Mouse (Mus musculus): ENCODE measurements at regions not wholly inside any gene's neighbourhood (a gene's known extent, or its start where the extent isn't known, plus 50 kb on each side); places are given as distances from the start of the nearest gene placed in this dataset.

DNA sequence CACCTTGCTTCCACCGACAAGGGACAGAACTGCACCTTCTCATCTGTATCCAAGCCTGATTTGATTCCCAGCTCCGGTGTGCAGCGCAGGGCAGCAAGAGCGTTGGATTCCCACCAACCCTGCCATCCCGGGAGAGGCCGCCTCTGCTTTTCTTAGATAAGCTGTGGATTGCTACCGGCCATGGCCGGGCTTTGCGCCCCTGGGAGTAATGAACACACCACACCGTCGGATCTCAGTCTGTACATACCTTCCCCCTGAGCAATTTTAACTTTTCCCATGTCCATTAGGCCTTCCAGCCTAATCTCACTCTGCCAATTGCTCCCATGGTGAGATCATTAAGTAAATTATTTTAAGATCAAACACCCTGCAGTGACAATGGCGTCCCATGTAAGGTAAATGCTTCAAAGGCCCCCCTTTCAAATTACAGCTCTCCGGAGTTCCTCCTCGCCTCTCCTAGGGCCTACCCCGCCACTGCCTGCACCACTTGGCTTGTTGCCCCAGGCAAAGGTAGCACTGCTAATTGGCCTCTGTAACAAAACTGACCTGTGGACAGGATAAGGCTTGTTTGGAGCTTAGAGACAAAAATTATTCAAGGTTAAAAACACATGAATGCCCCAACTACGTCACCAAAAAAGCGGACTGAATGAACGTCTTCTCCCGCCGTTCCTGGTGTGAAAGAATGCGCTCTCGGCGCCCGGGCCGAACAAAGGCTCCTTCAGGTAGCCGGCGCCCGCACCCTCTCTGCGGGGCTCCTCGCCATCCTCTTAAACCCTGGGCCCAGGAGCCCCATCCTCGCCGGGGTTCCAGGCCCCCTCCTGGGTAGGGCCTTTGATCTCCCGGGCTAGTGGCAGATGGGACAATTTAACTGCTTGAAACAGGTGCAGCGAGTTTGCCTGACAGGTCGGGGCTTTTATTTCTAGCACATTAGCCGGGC is 228.5 kb upstream of the Sp4 start:
- no peak for DNase-seq

DNA sequence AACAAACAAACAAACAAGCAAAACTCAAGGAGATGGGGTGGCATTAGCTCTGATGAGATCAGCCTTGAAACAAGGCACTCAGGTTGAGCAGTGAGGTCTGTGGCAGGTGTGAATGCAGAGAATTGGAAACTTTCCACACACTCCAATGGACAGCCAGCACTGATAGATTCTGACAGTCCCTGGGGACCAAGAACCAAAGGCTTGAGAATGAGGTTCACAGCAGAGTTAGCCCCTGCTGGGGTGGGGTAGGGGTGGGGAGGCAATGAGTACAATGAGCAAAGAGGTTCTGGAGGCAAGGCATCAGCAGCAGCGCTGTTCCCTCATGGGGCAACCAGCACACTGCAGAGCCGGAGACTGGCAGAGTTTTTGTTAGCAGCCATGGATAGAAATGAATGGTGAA is 220.5 kb upstream of the Sp4 start:
- DNase-seq, result no peak

DNA sequence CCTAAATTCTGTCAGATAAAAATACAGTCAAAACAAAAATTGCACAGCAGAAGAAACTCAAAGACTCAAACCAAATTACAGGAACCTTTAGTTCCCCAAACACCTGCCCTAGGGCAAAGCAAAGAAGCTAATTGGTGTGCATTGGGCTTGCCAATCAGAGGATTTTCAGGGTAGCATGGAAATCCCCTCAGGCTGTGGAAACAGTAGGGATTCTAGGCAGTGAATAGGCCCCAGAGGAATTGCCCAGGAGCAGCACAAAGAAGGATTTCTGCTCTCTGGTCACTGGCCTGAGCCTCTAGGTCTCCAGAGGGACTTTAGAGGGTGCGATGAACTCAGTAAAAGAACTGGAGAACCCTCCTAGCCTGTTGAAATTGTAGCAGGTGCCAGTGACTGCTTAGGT is 220.1 kb upstream of the Sp4 start:
- DNase-seq, result no peak

DNA sequence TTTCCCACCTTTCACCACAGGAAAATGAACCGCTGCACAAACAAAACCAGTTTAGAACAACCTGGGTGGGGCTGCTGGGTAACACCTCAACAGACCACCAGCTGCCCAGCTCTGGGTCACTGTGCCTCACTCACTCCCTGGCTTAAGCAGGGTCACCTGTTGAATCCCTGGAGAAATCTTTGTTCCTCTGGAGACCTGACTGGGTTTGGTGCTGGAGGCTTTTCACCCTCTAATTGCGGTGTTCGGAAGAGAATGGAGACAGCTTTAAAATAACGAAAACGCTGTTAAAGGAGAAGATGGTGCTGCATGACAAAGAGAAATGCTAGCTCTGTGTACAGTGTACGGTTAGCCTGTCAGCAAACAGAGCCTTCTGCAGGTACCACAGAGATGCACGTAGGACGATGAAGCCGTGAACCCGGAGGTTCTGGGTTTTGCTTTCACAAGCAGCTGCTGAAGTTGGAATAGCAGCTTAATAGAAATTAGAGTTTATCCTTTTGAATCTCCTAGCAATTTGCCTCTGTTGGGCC is 218.6 kb upstream of the Sp4 start:
- DNase-seq, result no peak

DNA sequence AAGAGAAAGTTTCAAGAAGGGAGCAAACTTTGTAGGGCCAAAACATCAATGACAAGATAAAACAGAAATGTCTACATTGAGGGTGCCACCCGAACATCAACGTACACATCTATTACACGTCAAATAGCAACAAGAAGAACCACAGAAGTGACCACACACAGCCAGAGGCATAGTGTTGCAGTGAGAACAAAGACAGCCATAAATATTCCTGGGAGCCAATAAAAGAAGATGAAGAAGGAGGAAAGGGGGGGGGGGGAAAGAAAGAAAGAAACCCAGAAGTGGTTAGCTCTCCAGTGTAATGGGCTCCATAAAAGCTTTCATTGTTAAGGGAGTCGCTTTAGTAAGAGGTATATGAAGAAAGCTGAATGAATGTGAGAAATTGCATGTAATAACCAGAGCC is 209.7 kb upstream of the Sp4 start:
- DNase-seq, result no peak

DNA sequence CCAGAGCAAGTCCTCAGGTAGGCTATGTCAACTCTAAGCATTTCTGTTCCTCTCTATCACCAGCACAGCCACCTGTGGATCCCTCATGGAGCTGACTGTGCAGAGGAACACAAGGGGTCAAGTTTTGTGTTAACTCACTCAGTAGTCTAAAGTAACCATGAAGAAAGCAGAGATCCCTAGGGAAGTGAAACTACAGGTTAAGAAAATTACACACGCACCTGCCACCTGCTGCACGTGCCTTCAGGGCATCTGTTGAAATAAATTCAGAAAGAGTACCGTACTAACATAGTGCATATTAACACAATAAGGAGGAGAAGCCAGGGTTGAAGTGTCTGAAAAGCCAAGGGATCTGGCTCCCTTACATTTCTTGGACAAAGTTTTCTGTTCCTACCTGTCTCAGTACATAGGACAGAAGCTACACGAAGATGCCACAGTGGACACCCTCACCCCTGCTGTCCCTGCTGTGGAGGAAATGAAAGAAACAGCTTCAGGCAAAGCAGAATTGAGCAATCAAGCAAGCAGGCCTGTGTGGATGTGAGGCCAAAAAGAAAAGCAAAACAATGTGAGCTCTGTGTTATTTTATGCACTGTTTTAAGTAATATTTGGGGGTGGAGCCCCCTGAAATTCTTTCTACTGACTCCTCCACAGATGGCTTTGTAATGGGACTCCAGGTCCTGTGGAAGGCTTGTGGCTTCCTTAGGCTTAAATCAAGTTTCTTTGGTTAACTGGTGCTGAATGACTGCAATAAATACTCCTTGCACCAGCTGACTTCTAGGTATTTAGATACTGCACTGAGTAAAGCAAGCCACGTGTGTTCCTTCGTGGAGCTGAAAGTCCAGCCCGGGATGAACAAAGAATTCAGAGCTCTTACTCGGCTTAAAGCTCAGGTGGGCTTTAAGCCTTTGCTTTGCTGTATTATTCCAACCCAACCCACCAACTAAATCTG is 208.0 kb upstream of the Sp4 start:
- no peak for DNase-seq

DNA sequence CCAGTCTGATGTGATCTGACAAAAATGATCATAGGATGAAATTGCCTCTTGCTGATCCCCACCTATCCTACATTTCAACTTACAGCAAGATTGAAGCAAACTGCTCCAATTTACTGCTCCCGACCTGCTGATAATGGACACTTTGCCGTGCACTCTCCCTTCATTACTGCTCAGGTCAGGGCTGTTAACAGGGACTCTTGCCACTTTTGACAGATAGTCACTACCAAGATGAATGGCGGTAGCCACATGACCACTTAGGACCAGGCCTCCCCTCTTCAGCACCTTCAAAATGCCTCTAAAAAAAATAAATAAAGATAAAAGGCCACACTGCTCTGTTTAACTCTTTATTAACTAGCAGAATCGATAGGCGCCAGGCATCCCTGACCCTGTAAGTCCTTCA is 199.2 kb upstream of the Sp4 start:
- no peak for DNase-seq

DNA sequence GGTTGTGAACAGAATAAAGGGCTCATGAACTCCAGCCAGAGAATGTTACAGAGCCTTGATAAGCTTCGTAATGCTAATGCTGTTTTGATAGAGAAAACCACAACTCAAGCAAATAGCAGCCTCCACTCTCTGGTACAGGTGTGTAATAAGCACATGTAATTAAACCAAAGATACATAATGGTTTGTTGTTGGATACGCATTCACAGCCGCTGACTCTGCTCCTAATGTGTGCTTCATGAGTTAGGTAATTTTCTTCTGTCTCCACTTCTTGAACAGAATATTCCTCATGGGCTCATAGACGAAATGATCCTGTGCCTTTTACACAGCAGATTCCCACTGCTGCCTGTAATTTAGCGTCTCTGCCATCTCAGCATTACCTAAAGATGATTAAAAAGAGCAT is 186.8 kb upstream of the Sp4 start:
- no peak for DNase-seq

DNA sequence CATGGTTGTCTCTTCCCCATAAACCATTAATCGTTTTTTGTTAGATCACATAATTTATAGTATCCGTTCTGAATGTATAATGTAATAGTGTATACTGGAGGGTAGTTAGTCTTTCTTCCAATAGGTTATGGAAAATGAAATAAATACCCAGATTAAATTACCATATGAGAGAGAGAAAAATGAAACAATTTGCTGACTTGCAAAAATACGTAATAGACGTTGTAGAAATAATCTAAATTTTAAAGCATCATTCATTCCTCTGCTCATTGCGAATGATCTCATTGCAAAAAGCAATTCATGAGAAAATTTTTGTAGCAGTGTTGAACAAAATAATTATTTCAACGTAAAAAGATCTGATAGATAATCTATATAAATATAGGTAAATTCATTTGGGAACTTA is 185.2 kb upstream of the Sp4 start:
- no peak for DNase-seq

DNA sequence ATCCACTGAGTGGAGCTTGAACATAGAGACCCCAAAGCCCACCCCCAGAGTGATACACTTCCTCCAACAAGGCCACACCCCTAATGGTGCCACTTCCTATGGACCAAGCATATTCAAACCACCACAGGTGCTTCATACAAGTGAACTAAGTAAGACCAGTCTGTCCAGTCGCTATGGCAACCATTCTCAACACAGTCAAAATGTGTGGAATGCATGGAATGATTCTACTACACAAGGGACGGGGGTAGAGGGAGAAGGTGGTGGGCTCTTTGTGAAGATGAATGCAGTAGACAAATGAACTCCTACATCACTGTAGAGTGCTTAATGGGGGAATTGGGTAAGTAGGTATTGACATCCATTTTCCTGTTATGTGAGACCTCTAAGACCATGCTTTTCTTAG is 180.1 kb upstream of the Sp4 start:
- DNase-seq, result no peak

DNA sequence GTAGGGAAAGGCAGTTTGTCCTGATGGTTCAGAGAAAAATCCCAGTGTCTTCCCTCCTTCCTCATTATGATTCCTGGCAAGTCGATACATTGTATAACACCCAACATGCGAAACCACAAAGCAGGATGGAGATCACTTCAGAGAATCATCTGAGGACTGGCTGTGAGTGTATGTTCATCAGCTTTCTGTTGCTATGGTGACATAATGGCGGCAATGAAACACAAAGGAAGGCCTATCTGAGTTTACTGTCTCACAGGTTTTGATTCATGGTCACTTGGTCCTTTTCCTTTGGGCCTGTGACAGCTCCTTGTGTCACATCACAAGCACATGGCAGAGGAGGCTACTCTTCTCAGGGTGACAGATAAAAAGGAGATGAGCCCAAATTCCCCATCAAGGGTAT is 173.5 kb upstream of the Sp4 start:
- no peak for DNase-seq

DNA sequence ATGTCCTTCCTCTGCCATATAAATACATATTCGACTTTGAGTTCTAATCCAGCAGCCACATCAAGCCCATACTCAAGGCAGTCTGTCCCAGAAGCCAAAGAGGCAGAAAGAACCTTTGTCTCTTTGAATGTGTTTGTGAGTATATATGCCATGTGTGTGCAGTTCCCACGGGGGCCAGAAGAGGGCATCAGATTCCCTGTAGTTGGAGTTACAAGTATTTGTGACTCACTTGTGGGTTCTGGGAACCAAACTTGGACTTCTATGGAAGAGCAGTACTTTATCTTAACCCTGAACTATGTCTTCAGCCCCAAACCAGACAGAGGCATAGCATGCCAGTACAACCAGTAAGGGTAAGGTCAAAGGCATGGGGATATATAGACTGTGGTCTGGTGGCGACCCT is 165.6 kb upstream of the Sp4 start:
- no peak for DNase-seq

DNA sequence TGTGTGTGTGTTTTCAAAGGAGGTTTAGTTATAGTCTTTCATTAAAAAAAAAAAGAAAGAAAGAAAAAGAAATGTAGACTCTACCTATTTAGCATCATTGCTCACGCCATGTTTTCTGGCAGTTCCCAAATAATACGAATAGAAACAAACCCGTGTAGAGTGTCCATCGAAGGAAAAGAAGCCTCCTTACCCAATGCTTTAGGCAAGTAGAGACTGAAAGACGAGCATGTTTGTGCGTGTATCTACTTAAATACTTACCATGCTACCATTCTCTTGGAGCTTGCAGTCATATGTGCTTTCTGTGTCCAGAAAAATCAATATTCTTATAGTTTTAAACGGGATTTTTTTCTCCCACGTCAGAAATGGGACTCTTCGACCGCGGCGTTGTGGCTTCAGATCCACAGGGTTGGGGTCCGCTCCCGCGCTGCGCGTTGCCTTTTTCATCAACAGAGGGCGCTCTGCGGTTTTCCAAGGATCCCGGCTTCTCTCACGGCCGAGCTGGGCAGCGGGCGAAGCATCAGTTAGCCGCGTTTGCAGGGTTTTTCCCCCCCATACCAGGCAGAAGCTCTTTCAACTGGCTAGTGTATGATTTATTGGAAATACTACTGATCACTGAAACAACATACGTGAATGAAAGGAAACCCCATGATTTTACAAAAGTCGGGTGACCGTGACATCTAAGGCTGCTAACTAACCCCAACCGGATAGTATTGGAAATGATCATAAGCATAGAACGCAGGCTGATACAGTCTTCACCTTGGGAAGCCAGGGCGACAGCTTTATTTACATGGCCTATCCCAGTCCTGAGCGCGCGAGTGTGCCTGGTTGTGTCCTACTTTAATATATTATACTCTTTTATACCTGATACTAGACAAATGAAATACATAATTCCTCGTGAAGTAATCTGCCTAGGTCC is 156.5 kb upstream of the Sp4 start:
- peak; percentile 60 to 75 for DNase-seq

DNA sequence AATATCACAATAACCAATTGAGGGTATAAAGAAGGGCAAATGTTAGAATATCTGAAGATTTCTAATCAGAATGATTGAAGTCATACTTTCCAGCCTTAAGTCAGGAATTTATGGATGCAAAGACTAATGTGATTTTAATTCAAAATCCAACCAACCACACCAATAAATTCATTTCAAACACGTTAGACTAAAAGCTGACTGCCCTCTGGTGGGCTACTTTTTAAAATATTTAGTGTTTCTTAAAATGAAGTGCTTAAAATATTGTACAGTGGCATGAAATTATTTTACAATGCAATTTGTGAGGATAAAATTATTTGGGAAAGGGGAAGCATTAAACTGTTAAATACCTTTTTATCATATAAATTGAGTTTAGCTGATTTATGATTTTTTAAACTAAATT is 154.4 kb upstream of the Sp4 start:
- DNase-seq, result no peak

DNA sequence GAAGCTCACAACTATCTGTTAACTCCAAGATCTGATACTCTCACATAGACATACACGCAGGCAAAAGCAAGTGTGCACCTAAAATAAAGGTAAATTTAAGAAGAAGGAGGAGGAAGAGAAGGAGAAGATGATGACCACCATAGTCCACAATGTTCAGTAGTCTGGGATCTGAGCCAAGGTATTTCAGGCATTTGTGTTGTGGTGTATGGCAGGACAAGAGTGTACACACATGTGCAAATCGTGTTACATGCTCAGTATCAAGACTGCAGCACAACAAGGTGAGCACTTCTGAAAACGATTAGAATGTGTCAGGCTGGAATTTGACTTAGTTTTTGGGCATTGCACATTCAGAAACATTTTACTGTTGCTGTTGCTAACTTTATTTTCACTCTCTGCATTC is 138.4 kb upstream of the Sp4 start:
- DNase-seq, result no peak

DNA sequence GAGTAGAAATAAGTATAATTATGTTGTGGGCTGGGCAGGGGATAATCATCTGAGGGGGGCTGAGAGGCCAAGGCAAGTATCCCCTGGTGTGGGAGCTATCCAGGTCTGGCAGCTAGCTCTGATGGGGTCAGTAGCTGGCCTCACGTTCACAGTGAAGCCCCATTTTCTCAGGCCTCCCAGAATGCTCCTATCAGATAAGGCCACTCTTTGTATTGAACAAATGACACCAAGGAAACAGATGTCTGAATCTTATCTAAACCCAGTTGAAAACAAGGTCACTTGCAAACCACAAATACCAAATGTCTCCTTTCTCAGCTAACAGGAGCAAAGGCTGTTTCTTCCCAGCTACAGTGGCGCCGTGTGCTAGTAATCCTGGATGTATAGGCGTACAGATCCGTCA is 137.6 kb upstream of the Sp4 start:
- DNase-seq, result no peak

DNA sequence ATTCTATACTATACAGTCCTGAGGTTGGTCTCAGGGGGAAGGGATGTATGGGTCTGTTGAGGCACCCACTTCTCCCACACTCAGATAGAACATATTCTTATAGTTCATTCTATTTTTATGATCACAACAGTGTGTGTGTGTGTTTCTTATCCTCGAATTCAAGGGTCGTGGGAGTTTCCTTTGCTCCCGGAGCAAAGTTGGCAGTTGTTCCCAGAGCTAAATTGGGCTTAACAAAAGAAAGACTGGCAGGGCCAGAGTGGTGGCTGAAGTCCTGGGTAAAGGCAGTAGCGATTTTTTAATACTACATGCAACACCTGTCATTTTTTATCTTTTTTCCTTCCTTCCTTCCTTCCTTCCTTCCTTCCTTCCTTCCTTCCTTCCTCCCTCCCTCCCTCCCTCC is 131.5 kb upstream of the Sp4 start:
- no peak for DNase-seq

DNA sequence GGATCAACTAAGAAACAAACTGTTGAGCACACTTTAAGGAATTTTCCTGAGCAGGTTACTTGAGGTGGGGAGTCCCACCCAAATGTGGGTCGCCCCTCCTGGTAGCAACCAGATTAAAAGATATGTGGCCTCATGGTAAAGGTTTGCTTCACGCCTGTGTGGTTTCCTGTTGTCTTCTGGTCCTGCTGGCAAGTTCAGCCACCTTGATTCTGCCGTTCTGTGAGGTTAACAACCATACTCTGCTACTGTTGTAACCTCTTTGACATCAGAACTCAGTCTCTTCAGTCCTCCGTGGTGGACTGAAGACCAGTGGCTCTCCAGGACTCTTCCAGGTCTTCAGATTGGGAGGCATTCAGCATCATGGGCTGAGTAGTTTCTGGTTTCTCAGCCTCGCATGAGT is 127.1 kb upstream of the Sp4 start:
- DNase-seq, result no peak

DNA sequence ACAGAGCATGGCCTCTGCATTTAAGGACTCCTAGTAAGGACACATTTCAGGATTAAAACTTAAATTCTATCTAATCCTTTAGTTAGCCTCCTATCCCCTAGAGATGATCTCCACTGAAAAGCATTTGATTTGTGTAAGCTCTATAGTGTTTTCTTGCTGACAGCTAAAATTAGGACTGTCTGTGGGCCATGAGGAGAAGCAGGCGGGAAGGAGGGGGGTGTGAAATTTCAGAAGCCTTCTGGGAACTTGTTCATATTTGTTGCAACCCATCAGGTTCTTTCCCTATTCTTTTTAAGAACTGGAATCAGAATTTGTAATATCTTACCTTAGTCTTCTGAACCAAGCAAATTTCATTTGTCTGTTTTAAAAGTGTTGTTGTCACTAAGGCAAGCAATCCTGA is 114.7 kb upstream of the Sp4 start:
- DNase-seq, result no peak

DNA sequence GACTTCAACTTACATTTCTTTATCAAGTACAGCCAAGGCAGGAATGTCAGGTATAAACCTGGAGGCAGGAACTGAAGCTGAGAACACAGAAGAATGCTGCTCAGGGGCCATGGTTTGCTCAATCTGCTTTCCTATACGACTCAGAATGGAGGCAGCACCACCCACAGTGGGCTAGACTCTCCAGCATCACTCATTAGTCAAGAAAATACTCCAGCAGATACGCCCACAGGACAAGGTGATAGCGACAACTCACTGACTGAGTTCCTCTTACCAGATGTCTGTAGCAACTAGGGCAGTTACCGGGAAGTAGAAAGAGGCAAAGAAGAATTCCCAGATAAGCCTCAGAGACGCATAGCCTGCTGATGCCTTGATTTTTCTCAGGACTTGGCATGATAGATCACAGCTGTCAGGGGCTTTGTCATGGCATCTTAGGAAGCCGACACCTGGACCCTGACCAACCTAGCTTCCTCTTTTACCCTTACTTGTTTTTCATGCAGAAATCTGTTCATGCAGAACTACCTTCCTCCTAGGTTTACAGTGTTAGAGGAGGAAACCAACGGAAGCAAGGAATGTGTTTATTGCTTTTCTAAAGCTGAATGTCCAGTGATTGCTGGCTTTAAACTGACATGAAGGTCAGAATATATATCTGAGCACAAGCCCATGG is 110.7 kb upstream of the Sp4 start:
- DNase-seq, result no peak

DNA sequence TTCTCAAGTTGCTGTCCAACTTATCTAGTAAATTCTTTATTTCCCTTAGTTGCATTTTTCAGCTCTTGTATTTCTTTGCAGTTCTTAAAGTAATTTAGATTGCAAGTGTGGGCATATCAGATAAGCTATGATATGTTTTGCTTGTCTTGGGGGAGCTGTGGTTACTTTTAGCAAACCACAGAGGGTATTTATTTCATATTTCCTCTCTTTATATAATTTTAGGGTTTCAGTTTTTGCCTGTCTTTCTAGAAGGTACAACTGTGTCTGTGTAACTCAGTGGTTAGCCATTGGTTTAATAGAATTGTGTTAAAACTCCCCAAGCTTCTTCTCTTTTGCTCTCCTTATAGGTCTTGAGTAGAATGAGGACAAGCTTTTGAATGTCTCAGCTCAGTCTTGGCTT is 109.7 kb upstream of the Sp4 start:
- no peak for DNase-seq

DNA sequence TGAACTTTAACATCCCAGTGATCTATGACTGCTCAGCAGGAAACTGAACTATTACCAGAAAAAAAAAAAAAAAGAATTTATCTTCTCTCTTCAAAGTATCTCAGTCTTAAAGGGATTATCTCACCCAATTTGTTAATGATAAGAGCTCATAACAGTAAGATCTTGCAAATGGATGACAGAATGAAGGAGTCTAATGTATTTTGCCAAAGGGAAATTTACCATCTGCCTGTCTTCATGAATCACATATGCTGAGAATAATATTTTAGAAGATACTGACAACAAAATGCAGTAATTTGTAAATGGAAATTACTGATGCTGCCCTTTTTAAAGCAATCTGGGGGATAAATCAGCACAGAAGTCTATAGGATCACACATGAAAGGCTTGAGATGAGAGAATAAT is 103.9 kb upstream of the Sp4 start:
- no peak for DNase-seq
